Mouse (Mus musculus): ENCODE measurements around the gene Pmpca.
A peak's percentile ranks its signal among the peaks of the same experiment; 100 is the strongest.

Gene Pmpca

DNA sequence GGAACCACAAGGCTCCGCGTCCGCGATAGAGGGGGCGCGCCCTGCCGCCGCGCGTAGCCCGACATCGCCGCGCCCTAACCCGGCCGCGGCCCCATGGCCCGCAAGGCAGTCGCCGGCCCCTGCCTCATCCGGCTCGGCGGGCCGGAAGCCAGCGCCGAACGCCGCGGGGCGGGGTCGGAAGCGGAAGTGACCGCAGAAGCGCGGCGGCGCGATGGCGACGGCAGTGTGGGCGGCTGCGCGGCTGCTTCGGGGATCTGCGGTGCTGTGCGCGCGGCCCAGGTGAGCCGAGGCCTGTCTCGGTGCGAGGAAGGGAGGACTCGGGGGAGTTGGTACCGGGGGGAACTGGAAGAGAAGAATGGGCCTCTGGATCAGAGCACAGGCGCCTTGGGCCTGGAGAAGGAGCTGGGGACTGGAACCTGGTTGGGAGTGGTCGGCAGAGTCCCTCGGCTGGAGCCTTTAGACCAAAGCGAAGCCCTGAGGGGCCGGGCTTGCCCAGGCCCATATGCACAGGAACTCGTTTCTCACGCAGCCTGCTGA is at the start of gene Pmpca, which contains the start of gene Entr1:
Pmpca (plus strand) TSS at position 186 of the 537 bp plus-strand sequence.
Entr1 (minus strand) TSS at position 163 of the 537 bp plus-strand sequence.
- peak; percentile 67 for DNase-seq (ENCODE audit: low read depth, low spot score)

DNA sequence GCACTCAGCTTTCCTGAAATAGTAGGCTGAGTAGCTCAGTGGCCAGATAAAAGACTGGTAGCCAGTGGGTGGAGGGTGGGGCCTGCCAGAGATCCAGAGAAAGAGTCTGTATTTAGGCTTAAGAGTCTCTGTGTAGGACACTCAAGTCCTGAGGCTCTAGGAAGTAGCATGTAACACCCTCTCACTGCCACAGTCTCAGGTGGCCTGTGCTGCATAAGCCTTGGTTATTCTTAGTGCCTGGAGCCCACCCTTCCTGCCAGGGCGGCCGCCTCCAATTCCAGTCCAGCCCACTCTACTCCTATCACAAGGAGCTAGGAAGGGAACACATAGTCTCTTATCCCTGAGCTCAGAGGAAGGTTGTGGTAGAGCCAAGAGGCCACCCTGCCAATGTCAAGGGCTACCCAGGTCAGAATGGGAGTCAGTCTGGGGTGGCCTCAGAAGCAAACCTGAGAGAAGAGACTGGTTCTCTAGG is 47.6 kb upstream of the Pmpca start:
- DNase-seq (ENCODE audit: low read depth, low spot score) = no peak

- no peak for DNase-seq (ENCODE audit: low read depth, low spot score)
Observed at GRCm38 (mm10) chr2:26342044-26342443, 47.1 kb upstream of the Pmpca start.

GRCm38 (mm10) chr2:26342609-26343490 is 46.3 kb upstream of the Pmpca start:
- no peak for DNase-seq (ENCODE audit: low read depth, low spot score)

GRCm38 (mm10) chr2:26348241-26348640 is 40.9 kb upstream of the Pmpca start:
- DNase-seq (ENCODE audit: low read depth, low spot score) = no peak

DNA sequence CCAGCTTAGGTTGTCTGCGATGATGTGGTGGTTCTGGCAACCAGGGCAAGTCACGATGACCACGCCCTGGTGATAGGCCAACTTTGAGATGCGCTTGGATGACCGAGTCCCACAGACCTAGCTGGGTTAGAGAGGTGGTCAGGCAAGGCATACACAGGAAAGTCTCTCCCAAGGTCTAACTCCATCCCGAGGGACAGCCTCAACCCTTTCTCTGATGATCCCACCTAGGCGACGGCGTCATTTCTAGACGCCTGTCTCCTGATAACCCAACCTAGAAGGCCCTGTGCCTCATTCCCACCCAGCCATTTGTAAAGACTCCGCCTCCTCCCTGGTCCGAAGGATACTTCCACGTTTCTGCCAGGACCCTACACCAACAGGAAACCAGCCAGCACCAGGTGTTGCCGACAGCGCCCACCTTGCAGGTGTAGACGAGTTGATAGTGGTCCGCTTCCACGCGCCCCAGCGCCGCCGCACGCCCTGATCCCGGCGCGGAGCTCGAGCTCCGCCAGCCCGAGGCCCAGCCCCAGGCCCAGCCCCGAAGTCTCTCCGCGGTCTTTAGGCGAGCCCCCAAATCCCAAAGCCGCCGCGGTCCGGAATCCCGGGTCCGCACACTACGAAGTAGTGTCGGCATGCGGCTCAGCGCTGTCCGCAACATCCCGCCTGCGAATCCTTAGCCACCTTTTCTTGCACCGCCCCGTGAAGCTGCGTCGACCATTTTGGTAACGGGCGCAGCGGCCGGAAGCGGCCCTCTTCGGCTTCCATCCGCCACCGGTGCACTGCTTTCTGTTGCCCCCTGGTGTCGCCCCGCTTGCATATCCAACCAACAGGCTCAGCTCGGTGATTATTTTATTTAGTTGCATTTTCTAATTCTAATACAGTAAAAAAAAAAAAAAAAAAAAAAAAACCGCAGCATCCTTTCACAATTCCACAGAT is 37.5 kb upstream of the Pmpca start, which contains the start of gene Dnlz:
Dnlz (minus strand) TSS at position 753 of the 933 bp plus-strand sequence.
- DNase-seq (ENCODE audit: low read depth, low spot score) = peak; percentile 86

- no peak for DNase-seq (ENCODE audit: low read depth, low spot score)
Observed at GRCm38 (mm10) chr2:26352291-26352910, 36.7 kb upstream of the Pmpca start.

DNA sequence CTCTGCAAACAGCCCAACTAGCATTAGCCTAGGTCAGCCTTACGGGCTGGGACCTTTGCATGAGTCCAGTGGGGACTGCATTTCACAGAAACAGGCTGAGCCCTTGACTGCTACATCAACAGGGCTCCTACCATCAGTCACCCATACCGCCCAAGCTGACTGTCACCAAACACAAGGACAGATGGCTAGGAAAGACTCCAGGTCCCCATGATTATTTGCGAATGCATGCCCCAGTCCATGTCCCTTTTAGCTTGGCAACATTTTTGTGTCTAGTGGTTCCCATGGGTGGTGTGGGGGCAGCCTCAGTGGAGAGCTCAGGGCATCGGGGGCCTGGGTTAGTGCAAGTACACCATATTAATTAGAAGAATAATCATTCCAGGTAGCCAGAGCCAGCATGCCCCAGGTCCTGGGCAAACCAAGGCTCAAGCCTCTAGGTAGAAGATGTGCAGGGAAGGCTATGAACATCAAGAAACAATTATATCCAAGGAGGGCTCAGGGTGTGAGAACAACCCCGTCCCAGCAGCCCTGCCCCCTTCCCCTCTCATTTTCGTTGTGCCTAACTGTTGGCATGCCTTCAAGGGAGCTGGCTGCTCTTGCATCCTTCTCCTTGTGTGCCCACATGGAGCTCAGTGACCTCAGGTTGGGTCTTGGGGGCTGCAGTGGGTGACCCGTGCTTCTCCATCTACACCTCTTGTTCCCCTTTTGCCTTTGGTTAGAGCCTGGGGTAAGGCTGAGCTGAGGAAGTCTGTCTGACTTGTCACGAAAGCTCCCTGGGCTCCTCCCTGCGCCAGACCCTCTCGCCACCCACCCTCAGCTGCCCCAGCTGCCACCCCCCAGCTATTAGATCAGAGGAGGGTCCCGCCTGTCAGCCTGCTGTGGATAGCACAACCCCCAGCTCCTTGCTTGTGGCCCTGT is 35.8 kb upstream of the Pmpca start:
- no peak for DNase-seq (ENCODE audit: low read depth, low spot score)

GRCm38 (mm10) chr2:26354401-26354800 is 34.7 kb upstream of the Pmpca start:
- DNase-seq (ENCODE audit: low read depth, low spot score) = no peak

GRCm38 (mm10) chr2:26356231-26356630 is 32.9 kb upstream of the Pmpca start:
- no peak for DNase-seq (ENCODE audit: low read depth, low spot score)

GRCm38 (mm10) chr2:26356678-26357077 is 32.5 kb upstream of the Pmpca start:
- DNase-seq (ENCODE audit: low read depth, low spot score) = no peak

GRCm38 (mm10) chr2:26357484-26357883 is 31.7 kb upstream of the Pmpca start:
- no peak for DNase-seq (ENCODE audit: low read depth, low spot score)

DNA sequence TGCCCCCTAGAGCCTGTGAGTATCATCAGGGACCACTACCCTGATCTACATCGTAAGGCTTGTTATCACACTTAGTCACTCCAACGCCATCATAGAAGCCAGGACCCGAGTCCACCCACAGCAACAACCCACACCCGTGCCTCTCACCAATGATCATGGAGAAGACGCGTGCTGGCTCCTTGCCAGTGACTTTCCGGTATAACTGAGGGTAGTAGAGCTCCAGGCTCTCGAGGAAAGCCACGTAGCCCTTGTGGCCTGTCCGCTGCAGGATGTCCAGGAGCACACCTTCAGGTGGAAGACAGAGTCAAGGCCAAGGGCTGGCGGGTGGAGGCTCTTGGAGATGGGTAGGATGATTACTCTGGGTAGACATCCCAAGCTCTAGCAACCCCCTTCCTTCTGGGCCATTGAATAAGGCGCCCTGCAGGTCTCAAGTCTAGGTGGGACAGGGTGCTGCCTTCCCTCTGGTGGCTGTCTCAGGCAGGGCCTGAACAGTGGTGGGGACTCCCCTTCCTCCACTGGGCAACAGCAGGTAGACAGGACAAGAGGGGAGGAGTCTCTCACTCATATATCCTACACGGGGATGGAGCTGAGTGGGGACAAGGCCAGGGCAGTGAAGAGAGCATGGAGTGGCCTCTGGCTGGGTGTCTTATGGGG is 30.3 kb upstream of the Pmpca start:
- no peak for DNase-seq (ENCODE audit: low read depth, low spot score)

GRCm38 (mm10) chr2:26359983-26360382 is 29.2 kb upstream of the Pmpca start:
- no peak for DNase-seq (ENCODE audit: low read depth, low spot score)

DNA sequence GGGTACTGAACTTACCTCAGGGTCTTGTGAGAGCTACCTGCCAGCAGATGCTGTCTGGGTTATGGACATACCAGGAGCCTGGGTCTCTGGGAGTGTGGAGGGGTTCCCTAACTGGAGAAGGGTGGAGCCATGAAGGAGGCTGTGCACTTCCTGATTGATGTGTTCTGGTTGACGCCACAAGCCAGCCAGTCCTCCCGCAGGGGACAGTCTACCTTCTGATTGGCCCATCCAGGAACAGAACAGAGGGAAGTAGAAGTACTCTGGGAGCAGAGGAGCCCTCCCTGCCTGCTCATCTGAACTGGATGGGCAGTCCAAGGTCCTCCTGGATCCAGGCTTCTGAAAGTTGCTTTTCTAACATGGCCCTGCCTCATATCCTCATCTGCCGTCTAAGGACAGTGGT is 28.4 kb upstream of the Pmpca start, which contains the start of gene Card9:
Card9 (minus strand) TSS at position 147 of the 400 bp plus-strand sequence.
- no peak for DNase-seq (ENCODE audit: low read depth, low spot score)

DNA sequence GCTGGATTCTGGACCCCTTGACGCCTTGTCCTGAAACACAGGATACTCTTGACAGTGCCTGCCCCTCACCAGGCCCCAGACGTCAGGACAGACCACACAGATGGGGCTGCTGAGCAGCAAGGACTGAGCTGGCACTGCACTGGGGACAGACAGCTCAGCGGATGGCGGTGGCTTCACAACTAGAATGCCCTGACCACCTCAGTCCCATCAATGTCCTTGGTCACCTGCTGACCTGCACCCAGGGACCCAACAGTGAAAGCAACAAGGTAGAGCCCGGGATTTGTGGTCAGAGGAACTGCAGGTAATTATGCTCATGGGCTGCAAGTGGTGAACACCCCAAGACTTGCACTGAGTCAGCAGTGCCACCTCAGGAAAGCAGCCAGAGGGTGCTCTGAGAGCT is 26.1 kb upstream of the Pmpca start:
- DNase-seq (ENCODE audit: low read depth, low spot score) = no peak

- DNase-seq (ENCODE audit: low read depth, low spot score) = no peak
Observed at GRCm38 (mm10) chr2:26363481-26363880, 25.7 kb upstream of the Pmpca start.

DNA sequence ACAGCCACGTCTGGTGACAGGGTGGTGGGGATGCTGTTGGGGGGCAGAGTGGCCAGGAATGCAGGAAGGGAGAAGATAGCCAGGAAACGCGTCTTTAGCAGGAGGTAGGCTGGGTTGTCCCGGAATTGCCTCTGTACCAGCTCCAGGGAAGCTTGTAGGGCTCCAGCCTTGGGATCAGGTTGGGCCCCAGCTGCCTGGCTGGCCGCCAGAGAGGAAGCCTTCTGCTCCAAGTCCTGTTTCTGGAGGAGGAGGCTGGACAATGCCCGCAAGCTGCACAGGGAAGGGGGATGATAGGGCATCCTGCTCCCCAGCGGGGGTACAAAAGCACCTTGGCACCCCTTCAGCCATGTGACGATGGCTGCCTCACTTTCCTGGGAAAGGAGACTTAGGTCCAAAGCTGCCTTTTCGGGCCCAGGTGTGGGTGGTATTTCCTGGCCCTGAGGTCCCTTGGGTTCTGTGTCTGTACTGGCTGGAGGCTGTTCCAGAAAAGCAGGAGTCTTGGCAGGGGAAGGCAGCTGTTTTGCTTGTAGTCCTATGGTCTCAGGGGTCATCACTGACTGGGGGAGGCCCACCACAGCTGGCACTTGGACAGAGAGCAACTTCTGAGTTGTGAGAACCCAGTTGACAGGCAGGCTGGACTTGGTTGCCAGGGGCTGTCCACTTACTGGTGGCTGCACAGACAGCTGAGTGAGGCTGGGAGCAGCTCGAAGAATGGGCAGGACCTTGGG is 24.2 kb upstream of the Pmpca start:
- DNase-seq (ENCODE audit: low read depth, low spot score) = no peak

DNA sequence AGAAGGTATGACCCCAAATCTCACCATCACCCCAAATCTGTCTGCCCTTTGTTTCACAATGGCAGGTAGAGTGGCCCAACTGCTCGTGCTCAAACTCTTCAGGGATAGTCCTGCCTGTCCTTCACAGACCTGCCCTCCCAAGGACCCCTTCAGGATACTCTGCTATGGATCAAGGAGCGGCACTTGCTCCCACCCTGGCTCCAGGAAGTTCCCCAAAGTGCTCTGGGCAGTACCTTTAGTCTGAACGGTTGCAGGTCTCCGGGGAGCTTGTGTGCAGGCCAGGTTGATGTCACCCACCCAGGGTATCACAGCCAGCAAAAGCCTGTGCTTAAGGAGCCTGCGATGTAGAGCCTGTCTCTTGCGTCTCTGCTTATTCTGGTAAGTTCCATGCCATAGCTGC is 21.2 kb upstream of the Pmpca start:
- DNase-seq (ENCODE audit: low read depth, low spot score) = no peak
